Mouse (Mus musculus): ENCODE measurements around the gene Prdx6. TPM values are rescaled to one million over a fixed set of nuclear protein-coding genes. Genes with fewer than 3 reads are reported as not detected.

Gene Prdx6
- polyA plus RNA-seq, 1 experiment from 2014 or later = 732 TPM

DNA sequence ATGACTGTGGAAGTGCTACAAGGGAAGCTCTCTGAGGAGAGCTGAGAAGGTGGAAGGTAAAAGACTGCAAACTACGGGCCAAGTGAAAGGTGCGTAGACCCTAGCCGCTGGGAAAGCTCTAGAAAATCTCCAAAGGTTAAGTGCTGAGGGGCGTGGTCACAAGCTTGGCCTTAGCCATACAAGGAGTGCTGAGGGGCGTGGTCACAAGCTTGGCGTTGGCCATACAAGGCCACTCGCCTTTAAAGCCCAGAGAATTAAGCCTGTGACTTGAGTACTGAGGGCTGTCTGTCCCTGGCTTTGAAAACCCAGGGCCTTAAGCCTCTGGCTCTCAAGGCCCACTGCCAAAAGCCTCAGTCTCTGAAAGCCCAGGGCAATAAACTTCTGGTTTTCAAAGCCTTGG is 5.9 kb upstream of the Prdx6 start:
- 74% methylated on average over 7 of the region's 7 CpGs for WGBS
- Histone ChIP-seq H3K4me3 (ENCODE audit: low read depth, low read length) (no peak overlapping the region), H3K27ac (replicated peaks; ENCODE audit: low read depth, low read length) (no peak overlapping the region)

DNA sequence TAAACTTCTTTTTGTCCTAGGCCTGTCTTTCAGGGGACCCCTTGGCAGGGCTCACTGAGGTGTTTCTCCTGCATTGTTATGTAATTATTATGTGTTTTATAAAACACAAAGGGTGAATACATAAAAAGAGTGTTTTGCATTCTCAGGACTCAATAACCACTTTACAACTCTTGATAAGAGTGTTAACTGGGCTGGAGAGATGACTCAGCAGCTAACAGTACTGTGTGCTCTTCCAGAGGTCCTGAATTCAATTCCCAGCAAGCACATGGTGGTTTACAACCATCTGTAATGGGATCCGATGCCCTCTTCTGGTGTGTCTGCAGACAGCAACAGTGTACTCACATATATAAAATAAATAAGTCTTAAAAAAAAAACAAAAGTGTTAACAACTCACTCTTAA is 3.3 kb upstream of the Prdx6 start:
- DNase-seq (ENCODE audit: low spot score) (no peak), ATAC-seq (ENCODE audit: insufficient number of reproducible peaks, low FRiP score, low TSS enrichment, low read depth) (no peak)
- Histone ChIP-seq H3K27ac (replicated peaks; ENCODE audit: low read depth, low read length) (no peak overlapping the region), H3K4me2 (ENCODE audit: low read depth, severe bottlenecking) (no peak overlapping the region), H3K4me1 (ENCODE audit: control insufficient read depth, insufficient read depth, low read length) (peaks cover 5% of the 10 kb centered on the region; the same call in 1 of the 2 replicates), H3K9me3 (ENCODE audit: control insufficient read depth, low read length) (no peaks in the 10 kb centered on the region), H3K4me3 (ENCODE audit: low read depth, low read length) (no peak overlapping the region), H3K36me3 (ENCODE audit: control insufficient read depth, insufficient read depth, low read length) (no peaks in the 10 kb centered on the region), H3K9ac (ENCODE audit: low read length) (no peak overlapping the region), H3K27me3 (ENCODE audit: control insufficient read depth, insufficient read depth, low read length) (no peaks in the 10 kb centered on the region)
- WGBS = 85% methylated on average over 1 of the region's 1 CpGs

More for the DNA sequence above, 5.9 kb upstream of the Prdx6 start:
- DNase-seq (ENCODE audit: low spot score) = no peak
- Histone ChIP-seq H3K9me3 (ENCODE audit: control insufficient read depth, low read length) (no peaks in the 10 kb centered on the region), H3K36me3 (ENCODE audit: control insufficient read depth, insufficient read depth, low read length) (no peaks in the 10 kb centered on the region), H3K4me1 (ENCODE audit: control insufficient read depth, insufficient read depth, low read length) (no peaks in the 10 kb centered on the region), H3K4me2 (ENCODE audit: low read depth, severe bottlenecking) (no peak overlapping the region), H3K27me3 (ENCODE audit: control insufficient read depth, insufficient read depth, low read length) (no peaks in the 10 kb centered on the region), H3K9ac (ENCODE audit: low read length) (no peak overlapping the region)
- no peak for ATAC-seq (ENCODE audit: insufficient number of reproducible peaks, low FRiP score, low TSS enrichment, low read depth)

DNA sequence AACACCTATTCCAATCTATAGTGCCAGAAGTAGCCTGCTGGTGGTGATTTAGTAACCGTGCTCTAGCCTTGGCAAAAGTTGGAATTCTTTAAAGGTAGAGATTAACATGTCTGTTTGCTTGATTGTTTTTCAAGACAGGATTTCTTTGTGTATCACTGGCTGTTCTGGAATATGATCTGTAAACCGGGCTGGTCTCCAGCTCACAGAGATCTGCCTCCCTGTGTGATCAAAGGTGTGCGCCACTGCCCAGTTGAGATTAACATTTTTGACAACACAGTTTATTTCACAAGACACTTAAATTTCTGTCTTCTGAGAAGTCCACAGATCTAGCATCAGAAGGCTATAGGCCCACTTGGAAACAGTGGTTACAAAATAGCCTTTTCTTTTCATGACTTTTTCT is 1.9 kb upstream of the Prdx6 start:
- DNase-seq (ENCODE audit: low spot score) = no peak
- Histone ChIP-seq H3K27ac (replicated peaks; ENCODE audit: low read depth, low read length) (no peak overlapping the region), H3K36me3 (ENCODE audit: control insufficient read depth, insufficient read depth, low read length) (no peaks in the 10 kb centered on the region)

DNA sequence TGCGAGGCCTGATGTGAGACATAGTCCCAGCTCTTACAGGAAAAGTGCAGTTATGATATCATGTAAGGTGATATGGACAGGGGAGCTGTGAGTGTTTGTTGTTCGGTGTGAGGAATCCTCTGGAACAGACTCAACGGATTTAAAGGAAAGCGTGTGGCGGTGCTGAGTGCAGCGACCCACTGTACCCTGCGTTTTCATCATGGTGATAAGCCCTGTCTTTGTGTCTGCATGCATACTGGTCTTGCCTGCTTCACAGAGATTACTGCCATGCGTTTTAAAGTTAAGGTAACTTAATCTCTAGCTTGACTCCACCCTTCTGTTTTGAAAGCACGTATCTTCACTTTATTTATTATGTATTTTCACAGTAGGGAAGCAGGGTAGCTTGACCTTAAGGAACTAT is 1.3 kb upstream of the Prdx6 start:
- 83% methylated on average over 9 of the region's 9 CpGs for WGBS
- Histone ChIP-seq H3K9me3 (ENCODE audit: control insufficient read depth, low read length) (no peaks in the 10 kb centered on the region), H3K27ac (replicated peaks; ENCODE audit: low read depth, low read length) (no peak overlapping the region), H3K9ac (ENCODE audit: low read length) (no peak overlapping the region), H3K4me3 (ENCODE audit: low read depth, low read length) (no peak overlapping the region), H3K27me3 (ENCODE audit: control insufficient read depth, insufficient read depth, low read length) (no peaks in the 10 kb centered on the region), H3K36me3 (ENCODE audit: control insufficient read depth, insufficient read depth, low read length) (no peaks in the 10 kb centered on the region), H3K4me2 (ENCODE audit: low read depth, severe bottlenecking) (no peak overlapping the region), H3K4me1 (ENCODE audit: control insufficient read depth, insufficient read depth, low read length) (peaks cover 11% of the 10 kb centered on the region)
- no peak for DNase-seq (ENCODE audit: low spot score)
- no peak for ATAC-seq (ENCODE audit: insufficient number of reproducible peaks, low FRiP score, low TSS enrichment, low read depth)

More for the DNA sequence above, 1.9 kb upstream of the Prdx6 start:
- WGBS = 87% methylated on average over 3 of the region's 3 CpGs
- Histone ChIP-seq H3K27me3 (ENCODE audit: control insufficient read depth, insufficient read depth, low read length) (no peaks in the 10 kb centered on the region), H3K9me3 (ENCODE audit: control insufficient read depth, low read length) (no peaks in the 10 kb centered on the region), H3K9ac (ENCODE audit: low read length) (no peak overlapping the region), H3K4me2 (ENCODE audit: low read depth, severe bottlenecking) (no peak overlapping the region), H3K4me3 (ENCODE audit: low read depth, low read length) (no peak overlapping the region), H3K4me1 (ENCODE audit: control insufficient read depth, insufficient read depth, low read length) (peaks cover 11% of the 10 kb centered on the region)
- ATAC-seq (ENCODE audit: insufficient number of reproducible peaks, low FRiP score, low TSS enrichment, low read depth) = no peak

DNA sequence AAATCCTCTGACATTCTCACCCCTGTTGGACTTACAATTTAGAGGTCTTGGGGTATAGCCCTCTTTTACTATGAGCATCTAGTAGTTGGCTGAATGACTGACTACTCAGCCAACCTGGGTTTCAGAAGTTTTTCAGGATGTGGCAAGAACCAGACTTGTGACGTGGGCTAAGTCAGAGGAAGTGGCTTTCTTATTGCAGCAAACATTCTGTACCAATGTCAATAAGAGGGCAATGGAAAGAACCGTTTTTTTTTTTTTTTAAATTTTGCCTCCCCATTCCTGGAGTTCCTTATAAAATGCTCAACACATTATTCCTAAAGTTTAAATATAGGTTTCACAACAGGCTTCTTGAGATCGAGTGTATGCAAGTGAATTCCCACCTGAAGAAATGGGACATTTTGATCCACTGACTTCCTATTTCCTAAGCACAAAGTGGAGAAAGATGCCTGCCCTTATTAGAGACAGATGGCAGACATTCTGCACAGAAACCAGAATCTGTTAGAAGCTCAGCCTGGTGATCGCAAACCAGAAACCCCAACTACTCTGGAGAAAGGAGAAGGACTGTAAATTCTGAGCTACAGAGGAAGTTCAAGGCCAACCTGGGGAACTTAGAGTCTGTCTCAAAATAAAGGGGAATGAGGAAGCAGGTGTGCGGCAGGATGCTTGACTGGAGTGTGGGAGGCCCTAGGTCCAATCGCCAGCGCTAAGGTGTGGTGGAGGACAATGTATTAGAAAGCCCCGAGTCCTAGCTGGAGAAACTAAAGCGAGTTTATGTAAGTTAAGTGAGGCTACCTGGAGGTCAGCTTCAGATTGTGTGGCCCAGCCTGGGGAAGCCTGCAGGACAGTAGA is 622 bp upstream of the Prdx6 start:
- Histone ChIP-seq H3K36me3 (ENCODE audit: control insufficient read depth, insufficient read depth, low read length) (no peaks in the 10 kb centered on the region), H3K9ac (ENCODE audit: low read length) (no peak overlapping the region), H3K4me2 (ENCODE audit: low read depth, severe bottlenecking) (peak overlapping the region; percentile 82), H3K9me3 (ENCODE audit: control insufficient read depth, low read length) (no peaks in the 10 kb centered on the region), H3K27ac (replicated peaks; ENCODE audit: low read depth, low read length) (no peak overlapping the region), H3K4me3 (ENCODE audit: low read depth, low read length) (peak overlapping the region; percentile 90), H3K27me3 (ENCODE audit: control insufficient read depth, insufficient read depth, low read length) (no peaks in the 10 kb centered on the region), H3K4me1 (ENCODE audit: control insufficient read depth, insufficient read depth, low read length) (peaks cover 11% of the 10 kb centered on the region)
- no peak for DNase-seq (ENCODE audit: low spot score)
- ATAC-seq (ENCODE audit: insufficient number of reproducible peaks, low FRiP score, low TSS enrichment, low read depth) = no peak; the same call in 1 of the 2 replicates
- WGBS = 52% methylated on average over 9 of the region's 9 CpGs

DNA sequence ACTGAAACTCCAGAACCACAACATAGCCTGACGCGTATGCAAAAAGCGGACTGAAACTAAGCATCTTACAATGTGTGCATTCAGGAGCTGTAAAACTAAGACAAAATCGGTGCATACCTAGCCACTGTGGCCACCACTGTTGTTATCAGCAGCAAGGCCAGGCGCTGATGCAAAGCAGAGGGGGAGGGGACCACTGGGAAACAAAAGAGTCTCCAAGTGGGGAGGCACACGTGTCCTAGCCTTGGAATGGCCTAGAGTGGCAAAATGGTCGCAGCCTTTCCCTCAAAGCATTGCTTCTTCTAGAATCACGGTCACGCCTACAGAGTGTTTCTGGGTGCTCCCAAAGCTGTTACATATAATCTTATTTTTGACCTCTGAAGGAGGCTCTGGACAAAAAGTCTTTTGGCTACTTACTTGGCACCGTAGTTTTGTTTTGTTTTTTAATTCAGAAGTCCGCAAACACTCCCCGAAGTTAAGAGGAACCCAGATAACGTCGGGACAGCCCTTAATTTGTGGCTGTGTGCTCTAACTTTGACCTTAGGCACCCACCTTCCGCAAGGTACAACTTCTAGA is 902 bp downstream of the Prdx6 start:
- peak overlapping the region; percentile 90 for H3K9ac ChIP-seq (ENCODE audit: low read length)
- H3K27me3 ChIP-seq (ENCODE audit: control insufficient read depth, insufficient read depth, low read length) = no peaks in the 10 kb centered on the region
- WGBS = 3% methylated on average over 15 of the region's 15 CpGs
- DNase-seq (ENCODE audit: low spot score) = peak; percentile 79
- H3K36me3 ChIP-seq (ENCODE audit: control insufficient read depth, insufficient read depth, low read length) = peaks cover 3% of the 10 kb centered on the region; the same call in 1 of the 2 replicates
- H3K9me3 ChIP-seq (ENCODE audit: control insufficient read depth, low read length) = no peaks in the 10 kb centered on the region
- H3K4me3 ChIP-seq (ENCODE audit: low read depth, low read length) = peak overlapping the region; percentile 90
- ATAC-seq (ENCODE audit: insufficient number of reproducible peaks, low FRiP score, low TSS enrichment, low read depth) = no peak
- H3K27ac ChIP-seq (replicated peaks; ENCODE audit: low read depth, low read length) = peak overlapping the region; percentile 83
- H3K4me1 ChIP-seq (ENCODE audit: control insufficient read depth, insufficient read depth, low read length) = peaks cover 11% of the 10 kb centered on the region
- H3K4me2 ChIP-seq (ENCODE audit: low read depth, severe bottlenecking) = peak overlapping the region; percentile 82

DNA sequence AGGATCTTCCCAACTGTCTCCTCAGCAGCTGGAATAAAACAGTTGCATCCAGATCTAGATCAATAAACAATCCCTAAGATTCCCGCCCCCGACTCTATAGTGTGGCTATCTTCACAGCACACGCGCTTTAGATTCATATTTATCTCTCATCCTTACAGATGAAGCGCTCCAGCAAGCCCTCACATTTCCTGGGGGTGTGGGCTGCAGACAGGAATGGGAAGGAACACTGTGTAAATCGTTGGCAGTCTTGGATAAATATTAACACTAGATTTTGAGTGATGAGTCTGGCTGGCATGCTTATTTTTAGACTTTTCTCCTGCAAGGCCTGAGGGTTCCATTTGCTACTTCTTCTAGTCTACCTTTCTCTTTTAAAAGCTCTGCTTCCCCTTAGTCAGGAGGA is 1.6 kb downstream of the Prdx6 start:
- no peak overlapping the region for H3K27ac ChIP-seq (replicated peaks; ENCODE audit: low read depth, low read length)
- DNase-seq (ENCODE audit: low spot score) (no peak), ATAC-seq (ENCODE audit: insufficient number of reproducible peaks, low FRiP score, low TSS enrichment, low read depth) (no peak)

DNA sequence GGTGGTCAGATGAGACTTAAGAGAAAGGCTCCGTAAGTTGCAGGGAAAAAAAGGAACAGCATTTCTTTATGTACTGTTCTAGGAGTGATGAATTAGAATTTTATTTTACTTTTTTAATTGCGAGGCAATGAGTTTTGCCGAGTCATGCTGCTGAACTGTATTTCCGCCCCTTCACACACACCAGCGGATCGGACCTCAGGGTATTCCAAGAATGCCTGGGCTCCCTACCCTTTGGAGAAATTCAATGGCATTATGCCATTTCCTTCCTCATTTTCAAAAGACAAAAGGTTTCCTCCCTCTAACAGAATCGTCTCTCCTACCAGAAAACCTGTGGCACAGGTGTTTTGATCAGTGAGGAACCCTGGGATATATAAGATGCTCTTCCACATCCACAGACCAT is 2.3 kb downstream of the Prdx6 start:
- H3K9me3 ChIP-seq (ENCODE audit: control insufficient read depth, low read length) = no peaks in the 10 kb centered on the region
- peaks cover 6% of the 10 kb centered on the region; the same call in 1 of the 2 replicates for H3K36me3 ChIP-seq (ENCODE audit: control insufficient read depth, insufficient read depth, low read length)
- no peak overlapping the region for H3K27ac ChIP-seq (replicated peaks; ENCODE audit: low read depth, low read length)
- no peak for ATAC-seq (ENCODE audit: insufficient number of reproducible peaks, low FRiP score, low TSS enrichment, low read depth)
- peaks cover 11% of the 10 kb centered on the region for H3K4me1 ChIP-seq (ENCODE audit: control insufficient read depth, insufficient read depth, low read length)
- no peaks in the 10 kb centered on the region for H3K27me3 ChIP-seq (ENCODE audit: control insufficient read depth, insufficient read depth, low read length)
- no peak overlapping the region for H3K9ac ChIP-seq (ENCODE audit: low read length)
- peak overlapping the region; percentile 82 for H3K4me2 ChIP-seq (ENCODE audit: low read depth, severe bottlenecking)
- 69% methylated on average over 7 of the region's 7 CpGs for WGBS
- no peak for DNase-seq (ENCODE audit: low spot score)
- H3K4me3 ChIP-seq (ENCODE audit: low read depth, low read length) = peak overlapping the region; percentile 90

More for the DNA sequence above, 1.6 kb downstream of the Prdx6 start:
- H3K36me3 ChIP-seq (ENCODE audit: control insufficient read depth, insufficient read depth, low read length) = peaks cover 3% of the 10 kb centered on the region; the same call in 1 of the 2 replicates
- H3K4me1 ChIP-seq (ENCODE audit: control insufficient read depth, insufficient read depth, low read length) = peaks cover 11% of the 10 kb centered on the region
- peak overlapping the region; percentile 90 for H3K9ac ChIP-seq (ENCODE audit: low read length)
- H3K4me3 ChIP-seq (ENCODE audit: low read depth, low read length) = peak overlapping the region; percentile 90
- no peaks in the 10 kb centered on the region for H3K27me3 ChIP-seq (ENCODE audit: control insufficient read depth, insufficient read depth, low read length)
- peak overlapping the region; percentile 82 for H3K4me2 ChIP-seq (ENCODE audit: low read depth, severe bottlenecking)
- WGBS = 52% methylated on average over 6 of the region's 6 CpGs
- H3K9me3 ChIP-seq (ENCODE audit: control insufficient read depth, low read length) = no peaks in the 10 kb centered on the region
